Mouse (Mus musculus) v-Abl transformed pro-B cells (cell line): Measurements from ENCODE around the gene Nacc2.

ENCODE experiments used
- in situ Hi-C, 2 experiments: fragments of 400-800 bp; cut with MboI; formaldehyde crosslinking; loops; one replicate each; pipeline ENCODE4 v1.15.1; 2025; ENCODE audit not compliant: unreplicated experiment in 2 of 2

Nacc2 gene

GRCm38 (mm10) chr2:26062742-26063427 is 60.1 kb downstream of the Nacc2 start:
- in situ Hi-C loops = no loop called here

- in situ Hi-C loops = no loop called here
Measured at GRCm38 (mm10) chr2:26062241-26062640, 60.8 kb downstream of the Nacc2 start.

GRCm38 (mm10) chr2:26061018-26061666 is 61.9 kb downstream of the Nacc2 start:
- in situ Hi-C loops = no loop called here

GRCm38 (mm10) chr2:26057053-26057452 is 66.0 kb downstream of the Nacc2 start:
- in situ Hi-C loops = loop anchor here in 1 of 2 experiments (5.0 kb wide), 1 partner anchor 85 kb away; no protein-coding TSS in a partner anchor

- in situ Hi-C loops = loop anchor here in 1 of 2 experiments (5.0 kb wide), 1 partner anchor 86 kb away; no protein-coding TSS in a partner anchor
Measured at GRCm38 (mm10) chr2:26056226-26056625, 66.8 kb downstream of the Nacc2 start.

GRCm38 (mm10) chr2:26055747-26056102 is 67.3 kb downstream of the Nacc2 start:
- in situ Hi-C loops = loop anchor here in 1 of 2 experiments (5.0 kb wide), 1 partner anchor 87 kb away; no protein-coding TSS in a partner anchor

GRCm38 (mm10) chr2:26055046-26055746 is 67.8 kb downstream of the Nacc2 start:
- in situ Hi-C loops = loop anchor here in 1 of 2 experiments (5.0 kb wide), 1 partner anchor 87 kb away; no protein-coding TSS in a partner anchor

GRCm38 (mm10) chr2:26052806-26053205 is 70.2 kb downstream of the Nacc2 start:
- in situ Hi-C loops = loop anchor here in 1 of 2 experiments (5.0 kb wide), 1 partner anchor 89 kb away; no protein-coding TSS in a partner anchor

GRCm38 (mm10) chr2:26048816-26049215 is 74.2 kb downstream of the Nacc2 start:
- in situ Hi-C loops = loop anchor here in 1 of 2 experiments (25.0 kb wide), 1 partner anchor 513 kb away; no protein-coding TSS in a partner anchor

GRCm38 (mm10) chr2:26044216-26044615 is 78.8 kb downstream of the Nacc2 start:
- in situ Hi-C loops = loop anchor here in 1 of 2 experiments (25.0 kb wide), 1 partner anchor 518 kb away; no protein-coding TSS in a partner anchor

GRCm38 (mm10) chr2:26042603-26043002 is 80.4 kb downstream of the Nacc2 start:
- in situ Hi-C loops = loop anchor here in 1 of 2 experiments (25.0 kb wide), 1 partner anchor 520 kb away; no protein-coding TSS in a partner anchor

- in situ Hi-C loops = loop anchor here in 1 of 2 experiments (25.0 kb wide), 1 partner anchor 521 kb away; no protein-coding TSS in a partner anchor
Measured at GRCm38 (mm10) chr2:26041163-26041810, 81.7 kb downstream of the Nacc2 start.

- in situ Hi-C loops = loop anchor here in 1 of 2 experiments (25.0 kb wide), 1 partner anchor 522 kb away; no protein-coding TSS in a partner anchor
Measured at GRCm38 (mm10) chr2:26039951-26040350, 83.1 kb downstream of the Nacc2 start.

- in situ Hi-C loops = loop anchor here in 1 of 2 experiments (25.0 kb wide), 1 partner anchor 525 kb away; no protein-coding TSS in a partner anchor
Measured at GRCm38 (mm10) chr2:26037386-26037785, 85.6 kb downstream of the Nacc2 start.

GRCm38 (mm10) chr2:26034344-26035050 is 88.5 kb downstream of the Nacc2 start:
- in situ Hi-C loops = loop anchor here in 1 of 2 experiments (25.0 kb wide), 1 partner anchor 528 kb away; no protein-coding TSS in a partner anchor

- in situ Hi-C loops = loop anchor here in 1 of 2 experiments (25.0 kb wide), 1 partner anchor 532 kb away; no protein-coding TSS in a partner anchor
Measured at GRCm38 (mm10) chr2:26030288-26030687, 92.7 kb downstream of the Nacc2 start.

GRCm38 (mm10) chr2:26024138-26025075 is 98.6 kb downstream of the Nacc2 start:
- in situ Hi-C loops = loop anchor here (5.0 to 25.0 kb wide), 5 partner anchors 87 to 538 kb away; partner anchors contain the start of gene Sohlh1 (in 1 of the 2)

- in situ Hi-C loops = loop anchor here (5.0 to 10.0 kb wide), 4 partner anchors 85 to 178 kb away; partner anchors contain the start of gene Sohlh1 (in 1 of the 2)
Measured at GRCm38 (mm10) chr2:26022626-26023025, 100.4 kb downstream of the Nacc2 start.
